8 mouse cellular contexts compared by ENCODE assay signal in genomic region chr13:113321972-113322371, GRCm38 (mm10). TPM values are rescaled to one million over a fixed set of nuclear protein-coding genes. Genes with fewer than 3 reads are reported as not detected.
DNase-seq lines count a peak whose midpoint lies in the region; ATAC-seq lines count a peak whose summit lies in the region.

No protein-coding gene starts in this region.

- peak; percentile 42 for DNase-seq in adrenal gland, postnatal 10 days
- no peak for DNase-seq in adrenal gland, adult 8-10 months
- peak; percentile 23 to 31 for DNase-seq in B cell, adult 2 months
- peak; percentile 18 for DNase-seq in cerebellum, adult 11 months
- DNase-seq in forelimb bud, embryonic 11.5 days (ENCODE audit: low read depth, low spot score): peak; percentile 79
- peak; percentile 58 for DNase-seq in kidney, postnatal 10 days
- DNase-seq in thymus, postnatal 0 days (ENCODE audit: low spot score): peak; percentile 77

- ATAC-seq in megakaryocyte, adult 5-6 weeks (ENCODE audit: poor library complexity, severe bottlenecking): peak; percentile 74

RNA-seq across cellular contexts. Expression of gene BC067074, which starts 29.0 kb away (rescaled TPM):
- 1 to 10 TPM; 2.3 to 4.7 TPM for total RNA-seq in adrenal gland, postnatal 10 days (2021)
- total RNA-seq in adrenal gland, adult 8-10 months (2022): 1 to 10 TPM in 1 of 4 experiments, under 1 TPM in 3; 0.77 to 1.6 (median 0.87) TPM
- total RNA-seq in megakaryocyte, adult 5-6 weeks (2015): 0.07 and 0.22 TPM in 2 replicates
- total RNA-seq in megakaryocyte, adult 5-6 weeks (2017): 0.22 TPM in 1 of 2 replicates, not detected in the other
- 0.75 and 0.83 TPM in 2 replicates for polyA plus RNA-seq in thymus, postnatal 0 days (2015; fragmentation: Nextera tagmentation; extraction: Ambion mirVana)
